Mouse (Mus musculus): Measurements from ENCODE around the gene Grcc10.
A peak's percentile ranks its signal among the peaks of the same experiment; 100 is the strongest.

Grcc10 gene

GRCm38 (mm10) chr6:124756652-124757350, 15.6 kb upstream of the Grcc10 start:
- DNase-seq (ENCODE audit: extremely low spot score) = peak; percentile 89

GRCm38 (mm10) chr6:124755831-124756595, 14.8 kb upstream of the Grcc10 start, which contains the start of the genes Gm45234 and Atn1:
TSS of gene Gm45234 (minus strand) at chr6:124756021.
TSS of gene Atn1 (minus strand) at chr6:124756524.
- peak; percentile 84 for DNase-seq (ENCODE audit: extremely low spot score)

DNA sequence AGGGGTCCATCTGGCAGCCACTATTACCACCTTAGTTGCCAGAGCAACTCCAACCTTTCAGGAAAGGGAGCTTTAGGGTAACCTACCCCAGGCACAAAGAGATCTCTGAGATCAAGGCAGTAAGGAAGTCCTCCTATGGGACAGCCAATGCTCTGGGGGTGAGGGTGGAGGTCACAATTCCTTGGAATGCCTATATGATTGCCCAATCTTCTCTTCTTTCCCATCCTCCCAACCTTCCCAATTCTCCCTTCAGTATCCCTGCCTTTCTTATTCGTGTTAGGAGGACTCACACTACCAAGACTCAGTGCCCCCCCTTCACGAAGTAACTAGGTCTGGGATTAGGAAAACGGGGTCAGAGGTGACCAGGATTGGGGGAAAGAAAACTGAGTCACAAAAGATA, 14.1 kb upstream of the Grcc10 start:
- DNase-seq (ENCODE audit: extremely low spot score) = no peak

DNA sequence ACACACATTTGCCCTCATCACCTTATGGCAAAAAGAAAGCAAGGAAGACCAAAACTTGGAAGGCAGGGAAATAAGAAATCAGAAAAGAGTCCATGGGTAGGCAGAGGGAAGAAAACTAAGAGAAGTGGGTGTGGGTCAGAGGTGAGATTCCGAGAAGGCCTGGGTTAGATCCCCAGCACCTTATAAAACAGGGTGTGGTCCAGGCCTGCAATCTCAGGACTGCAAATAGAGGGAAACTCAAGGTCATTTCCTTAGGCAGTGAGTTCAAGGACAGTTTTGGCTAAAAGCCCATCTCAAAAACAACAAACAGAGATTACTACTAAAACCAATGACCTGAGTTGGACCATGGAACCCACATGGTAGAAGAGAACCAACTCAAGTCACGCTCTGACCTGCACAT, 12.7 kb upstream of the Grcc10 start:
- DNase-seq (ENCODE audit: extremely low spot score) = no peak

DNA sequence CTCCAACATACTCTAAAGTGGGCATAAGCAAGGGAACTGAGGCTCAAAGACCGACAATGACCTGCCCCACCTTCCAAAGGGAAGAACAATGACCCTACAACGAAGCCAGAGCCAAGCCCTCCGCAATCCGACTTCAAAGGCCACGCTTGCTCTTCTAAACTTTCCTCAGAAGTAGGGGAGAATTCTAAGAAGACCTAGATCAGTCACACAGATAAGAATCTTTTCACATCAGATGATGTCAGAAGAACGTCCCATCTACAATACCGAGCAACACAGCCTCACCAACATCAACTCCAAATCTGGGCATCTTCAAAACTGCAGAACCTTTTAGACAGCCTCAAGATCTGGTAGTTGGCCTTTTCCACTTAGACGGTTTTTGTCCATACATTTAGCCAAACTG, 9.2 kb upstream of the Grcc10 start:
- no peak for DNase-seq (ENCODE audit: extremely low spot score)

DNA sequence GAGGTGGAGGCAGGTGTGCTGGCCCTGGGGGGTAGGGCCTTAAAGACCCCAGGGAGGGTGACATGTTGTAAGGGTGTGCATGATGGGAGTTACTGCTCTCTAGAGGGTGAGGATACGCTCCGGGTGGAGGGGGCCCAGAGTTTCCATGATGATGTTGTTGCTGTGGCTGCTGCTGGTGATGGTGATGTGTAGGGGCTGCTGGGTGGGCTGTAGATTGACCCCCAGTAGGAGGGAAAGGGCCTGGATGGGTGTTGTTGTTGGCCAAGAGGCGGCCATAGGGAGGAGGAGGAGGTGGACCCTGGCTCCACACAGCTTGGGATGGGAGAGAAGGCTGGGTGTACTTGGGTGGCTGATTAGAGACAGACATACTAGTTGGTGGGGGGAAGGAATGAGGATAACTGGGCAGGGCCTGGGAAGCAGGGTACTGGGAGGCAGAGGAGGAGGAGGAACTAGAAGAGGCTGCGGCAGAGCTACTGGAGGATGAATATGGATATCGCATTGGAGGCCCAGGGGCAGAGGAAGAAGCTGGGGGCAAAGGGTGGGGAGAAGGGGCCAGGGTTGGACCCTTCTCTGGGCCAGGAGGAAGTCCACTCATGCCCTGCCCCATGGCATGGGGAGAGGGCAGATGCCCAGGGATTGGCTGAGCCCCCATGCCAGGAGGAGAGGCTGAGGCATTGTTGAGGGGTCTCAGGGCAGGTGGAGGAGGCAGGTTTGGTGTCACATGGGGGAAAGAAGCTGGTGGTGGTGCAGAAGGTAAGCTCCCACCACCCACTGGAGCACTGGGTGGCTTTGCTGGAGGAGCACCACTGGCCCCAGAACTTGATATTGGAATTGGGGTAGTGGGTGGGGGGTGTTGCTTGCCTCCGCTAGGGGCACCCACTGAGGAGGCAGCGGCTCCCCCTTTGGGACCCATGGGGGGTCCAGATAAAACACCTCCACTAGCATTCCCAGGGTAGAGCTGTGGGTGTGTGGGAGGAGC, 5.8 kb upstream of the Grcc10 start:
- DNase-seq (ENCODE audit: extremely low spot score) = no peak

DNA sequence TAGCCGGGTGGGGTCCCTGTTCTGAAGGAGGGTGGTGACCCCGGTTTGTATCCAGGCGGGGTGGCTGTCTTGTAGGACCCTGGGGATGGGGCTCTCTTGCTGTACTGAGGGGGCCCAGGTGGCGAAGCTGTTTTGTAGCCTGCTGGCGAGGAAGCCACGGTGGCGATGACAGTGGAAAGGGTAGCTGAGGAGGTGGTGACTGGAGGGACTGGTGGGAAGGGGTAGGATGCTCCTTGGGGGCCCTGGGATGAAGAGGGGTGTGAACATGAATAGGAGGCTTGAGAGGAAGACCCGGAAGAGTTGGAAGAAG, 5.1 kb upstream of the Grcc10 start:
- no peak for DNase-seq (ENCODE audit: extremely low spot score)

- DNase-seq (ENCODE audit: extremely low spot score) = peak; percentile 95
Measured at GRCm38 (mm10) chr6:124745490-124746295, 4.5 kb upstream of the Grcc10 start.

DNA sequence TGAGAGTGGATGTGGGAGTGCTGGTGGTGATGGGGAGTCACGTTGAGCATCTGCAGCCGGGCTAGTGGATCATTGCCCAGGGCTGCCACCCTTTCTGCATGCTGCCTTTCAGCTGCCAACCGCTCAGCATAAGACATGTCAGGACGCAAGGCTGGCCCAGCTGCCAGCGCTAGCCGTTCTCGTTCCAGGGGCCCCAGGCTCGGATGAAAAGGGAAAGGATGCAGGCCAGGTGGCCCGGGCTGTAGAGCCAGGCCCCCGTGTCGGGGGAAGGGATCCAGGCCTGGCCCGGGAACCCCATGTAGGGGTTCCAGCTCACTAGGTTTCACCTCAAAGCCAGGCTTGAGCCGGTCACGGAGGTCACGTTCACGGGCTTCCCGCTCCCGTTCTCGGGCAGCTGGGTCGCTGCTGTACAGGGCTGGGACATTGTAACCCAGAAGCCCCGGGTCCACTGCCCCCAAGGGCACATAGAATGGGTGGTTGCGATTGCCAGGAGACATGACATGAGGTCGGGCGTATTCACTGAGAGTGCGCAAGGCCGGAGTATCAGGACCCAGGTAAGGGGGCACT, 3.7 kb upstream of the Grcc10 start:
- DNase-seq (ENCODE audit: extremely low spot score) = no peak

DNA sequence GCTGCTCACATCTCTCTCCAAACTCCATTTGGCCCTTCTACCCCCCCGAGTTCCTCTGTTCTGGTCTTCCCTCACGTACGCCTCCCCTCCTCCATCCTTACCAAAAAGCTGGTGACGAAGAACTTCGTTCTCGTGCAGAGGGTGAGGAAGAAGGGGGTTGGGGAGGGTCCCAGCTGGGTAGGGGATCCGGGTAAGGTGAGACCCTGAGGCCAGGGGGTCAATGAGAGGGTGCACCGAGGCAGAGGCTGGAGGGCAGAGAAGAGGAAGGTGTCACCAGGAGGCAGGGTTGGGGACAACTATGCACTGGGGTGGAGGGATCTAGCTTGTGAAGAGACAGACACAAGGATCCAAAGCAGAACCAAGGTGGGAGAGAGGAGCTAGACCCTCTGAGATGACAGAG, 2.5 kb upstream of the Grcc10 start:
- no peak for DNase-seq (ENCODE audit: extremely low spot score)

DNA sequence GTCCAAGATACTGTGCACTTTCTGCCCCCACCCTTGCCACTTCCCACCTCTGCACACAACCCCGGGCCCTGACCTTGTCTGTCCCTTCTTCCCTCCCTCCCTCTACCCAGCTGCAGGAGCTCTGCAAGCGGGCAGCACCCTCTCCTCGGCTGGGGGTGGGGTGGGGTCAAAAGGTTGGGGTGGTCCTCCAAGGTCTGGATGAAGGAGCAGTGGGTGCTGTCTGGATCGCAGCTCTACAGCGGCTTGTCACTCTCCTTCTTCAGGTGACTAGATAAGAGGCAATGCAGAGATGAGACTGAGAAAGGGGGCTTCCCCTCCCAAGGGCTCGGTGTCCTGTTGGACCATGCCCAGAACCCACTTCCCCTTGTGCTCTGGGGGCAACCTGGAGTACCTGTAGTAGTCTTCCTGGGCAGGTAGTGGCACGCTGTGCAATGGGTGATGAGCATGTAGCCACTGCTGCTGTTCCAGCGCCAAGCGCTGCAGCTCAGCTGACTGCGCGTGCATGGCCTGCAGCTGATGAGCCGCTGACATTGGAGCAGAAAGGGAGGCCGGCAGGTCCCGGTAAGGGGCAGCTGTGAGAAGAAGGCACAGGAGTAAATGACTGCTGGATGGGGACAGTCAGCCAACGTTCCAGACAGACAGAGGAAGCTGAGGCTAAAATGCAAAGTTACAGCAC, 1.8 kb upstream of the Grcc10 start:
- DNase-seq (ENCODE audit: extremely low spot score) = no peak

DNA sequence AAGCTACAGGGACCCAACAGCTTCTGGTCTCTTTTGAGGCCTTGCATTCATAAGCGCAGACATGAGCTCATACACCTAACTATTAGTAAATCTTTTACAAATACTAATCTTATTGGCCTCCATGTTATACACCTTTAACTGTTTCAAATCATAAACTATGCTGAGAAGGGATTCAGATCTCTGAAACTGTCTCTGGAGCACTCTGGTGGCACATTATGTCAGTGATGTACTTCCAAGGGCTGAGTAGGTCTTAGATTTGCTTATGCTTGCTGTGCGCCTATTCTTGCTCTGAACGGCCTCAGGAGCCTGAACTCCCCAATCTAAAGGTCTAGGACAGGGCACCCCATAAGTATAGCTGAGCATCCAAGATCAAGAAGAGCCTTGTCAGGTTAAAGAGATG, 668 bp upstream of the Grcc10 start:
- DNase-seq (ENCODE audit: extremely low spot score) = no peak

DNA sequence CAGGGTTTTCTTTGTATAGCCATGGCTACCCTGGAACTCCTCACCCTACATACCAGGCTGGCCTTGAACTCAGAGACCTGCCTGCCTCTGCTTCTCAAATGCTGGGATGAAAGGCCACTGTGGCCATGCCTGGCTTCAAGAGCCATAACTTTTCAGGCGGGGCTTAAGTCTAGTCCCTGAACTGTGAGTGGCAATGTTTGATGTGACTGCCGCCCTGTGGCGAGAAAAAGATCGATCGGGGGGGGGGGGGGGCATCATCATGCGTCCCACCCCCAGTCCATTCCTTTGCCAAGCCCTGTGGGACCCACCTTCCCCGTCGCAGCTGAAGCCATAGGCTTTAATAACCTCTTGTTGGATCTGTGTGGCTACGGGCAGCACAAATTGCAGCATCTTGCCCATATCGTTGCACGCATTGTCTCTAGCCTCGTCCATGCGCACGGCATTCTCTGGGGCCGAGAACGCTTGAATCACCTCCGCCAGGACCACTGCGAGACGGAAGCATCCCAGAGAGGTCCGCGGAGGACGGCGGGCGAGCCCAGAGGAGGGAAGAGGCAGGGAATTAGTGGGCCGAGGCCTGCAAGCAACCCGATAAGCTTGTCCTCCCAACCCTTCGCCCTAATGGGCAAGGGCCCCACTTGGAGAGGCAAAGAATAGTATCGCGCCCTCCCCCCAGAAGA, 825 bp downstream of the Grcc10 start:
- no peak for DNase-seq (ENCODE audit: extremely low spot score)

GRCm38 (mm10) chr6:124739231-124739796, 1.9 kb downstream of the Grcc10 start:
- DNase-seq (ENCODE audit: extremely low spot score) = no peak

DNA sequence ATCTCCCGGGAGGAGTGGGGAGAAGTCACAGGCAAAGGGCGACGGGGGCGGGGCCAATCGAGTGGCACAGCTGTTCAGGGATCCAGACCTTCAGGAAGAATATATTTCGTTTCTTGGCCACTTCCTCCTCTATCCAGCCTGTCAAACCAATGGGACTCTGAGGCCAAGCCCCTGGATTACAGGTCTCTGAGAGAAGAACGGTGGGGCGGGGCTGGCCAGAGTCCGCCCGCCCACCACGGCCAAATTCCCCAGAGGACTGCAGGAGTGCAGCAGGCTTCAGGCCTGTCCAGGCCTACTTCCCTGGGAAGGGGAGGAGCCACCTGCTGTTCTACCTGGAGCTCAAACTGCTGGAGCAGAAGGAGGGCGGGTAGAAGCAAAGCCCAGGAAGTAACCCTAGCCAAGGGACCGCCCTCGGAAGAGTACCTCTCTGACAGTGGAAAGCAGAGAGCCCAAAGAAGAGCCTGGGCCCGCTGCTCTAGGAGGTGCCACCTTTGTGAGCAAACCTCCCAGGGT, 2.6 kb downstream of the Grcc10 start, which contains the start of gene Ptpn6:
Gene Ptpn6, minus strand, starts transcription at position 204 of the 513 bp plus-strand sequence.
- DNase-seq (ENCODE audit: extremely low spot score) = peak; percentile 54

GRCm38 (mm10) chr6:124737040-124737439, 4.1 kb downstream of the Grcc10 start:
- DNase-seq (ENCODE audit: extremely low spot score) = no peak

DNA sequence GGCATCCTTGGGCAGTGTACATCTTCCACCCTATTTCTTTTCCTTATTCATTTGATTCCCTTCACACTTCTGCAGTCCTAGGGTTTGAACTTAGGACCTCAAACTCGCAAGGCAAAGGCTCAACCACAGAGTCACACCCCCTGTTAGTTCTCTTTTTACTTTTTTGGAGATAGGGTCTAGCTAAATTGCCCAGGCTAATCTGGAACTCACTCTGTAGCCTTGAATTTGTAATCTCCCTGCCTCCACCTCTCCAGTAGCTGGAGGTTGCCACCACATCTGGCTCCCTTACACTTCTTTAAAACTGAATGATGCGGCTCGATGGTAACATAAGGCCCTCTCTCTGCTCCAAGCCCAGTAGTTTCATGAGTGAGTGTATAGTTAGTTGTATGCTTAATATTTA, 6.8 kb downstream of the Grcc10 start:
- no peak for DNase-seq (ENCODE audit: extremely low spot score)

GRCm38 (mm10) chr6:124732476-124733370, 8.5 kb downstream of the Grcc10 start:
- no peak for DNase-seq (ENCODE audit: extremely low spot score)

Data from embryo, embryonic 9.5 days (tissue).